Mouse (Mus musculus) myocyte (in vitro differentiated cells): ENCODE data around the gene Itk. TPM values are rescaled to one million over a fixed set of nuclear protein-coding genes. Genes with fewer than 3 reads are reported as not detected.

Experiments used
- H3K27me3 ChIP-seq: one replicate; pipeline ENCODE4 v1.6.1; 2011; ENCODE audit not compliant: control insufficient read depth, insufficient read depth, insufficient read length
- H3K36me3 ChIP-seq: one replicate; pipeline ENCODE4 v1.6.1; 2011; ENCODE audit not compliant: control insufficient read depth, insufficient read depth
- H3K4me2 ChIP-seq: one replicate; pipeline ENCODE4 v1.6.1; 2011; ENCODE audit warnings: low read depth, control low read depth
- H3K4me3 ChIP-seq: one replicate; pipeline ENCODE4 v1.5.1; 2011; ENCODE audit warnings: mild to moderate bottlenecking, control low read depth, moderate library complexity
- H3K79me2 ChIP-seq: one replicate; pipeline ENCODE4 v1.6.1; 2011; ENCODE audit not compliant: control insufficient read depth, insufficient read depth
- H3ac ChIP-seq: one replicate; pipeline ENCODE4 v1.6.1; 2011; ENCODE audit not compliant: control insufficient read depth, insufficient read length
- CEBPB ChIP-seq: IDR thresholded peaks from 2 replicates; pipeline ENCODE4 v1.6.1; 2011; ENCODE audit warnings: mild to moderate bottlenecking, moderate library complexity; ENCODE audit not compliant: poor library complexity, insufficient read depth, severe bottlenecking
- E2F4 ChIP-seq: IDR thresholded peaks from one replicate; pipeline ENCODE4 v1.6.1; 2011; ENCODE audit warnings: mild to moderate bottlenecking, control low read depth, moderate library complexity; ENCODE audit not compliant: insufficient read depth
- MAX ChIP-seq: IDR thresholded peaks from one replicate; pipeline ENCODE4 v1.6.1; 2011; ENCODE audit warnings: low read depth, mild to moderate bottlenecking, control low read depth
- MYOD1 ChIP-seq, 3 experiments: IDR thresholded peaks; one replicate each; pipeline ENCODE4 v1.6.1; 2011; ENCODE audit warnings: control low read depth in 2 of 3, low read depth in 2 of 3, mild to moderate bottlenecking in 2 of 3, moderate library complexity in 1 of 3; ENCODE audit not compliant: insufficient read length in 2 of 3, control insufficient read depth in 1 of 3
- MYOG ChIP-seq, 3 experiments: IDR thresholded peaks; one replicate each; pipeline ENCODE4 v1.6.1; 2011; ENCODE audit warnings: control low read depth in 2 of 3, low read depth in 2 of 3, mild to moderate bottlenecking in 2 of 3; ENCODE audit not compliant: insufficient read length in 2 of 3, control insufficient read depth in 1 of 3, insufficient read depth in 1 of 3
- POLR2A ChIP-seq: IDR thresholded peaks from one replicate; pipeline ENCODE4 v1.6.1; 2011; ENCODE audit warnings: low read depth, mild to moderate bottlenecking, control low read depth, moderate library complexity; ENCODE audit not compliant: insufficient read length
- POLR2AphosphoS2 ChIP-seq: IDR thresholded peaks from one replicate; pipeline ENCODE4 v1.6.1; 2011; ENCODE audit warnings: low read depth, control low read depth; ENCODE audit not compliant: insufficient read length
- REST ChIP-seq: IDR thresholded peaks from one replicate; pipeline ENCODE4 v1.6.1; 2011; ENCODE audit warnings: mild to moderate bottlenecking, control low read depth, moderate library complexity; ENCODE audit not compliant: insufficient read depth, insufficient read length
- SRF ChIP-seq: IDR thresholded peaks from one replicate; pipeline ENCODE4 v1.6.1; 2011; ENCODE audit warnings: low read depth; ENCODE audit not compliant: control insufficient read depth, insufficient read length
- TCF12 ChIP-seq: IDR thresholded peaks from one replicate; pipeline ENCODE4 v1.6.1; 2011; ENCODE audit warnings: mild to moderate bottlenecking, control low read depth; ENCODE audit not compliant: poor library complexity, insufficient read depth, severe bottlenecking
- TCF3 ChIP-seq: IDR thresholded peaks from one replicate; pipeline ENCODE4 v1.6.1; 2011; ENCODE audit warnings: low read depth, control low read depth; ENCODE audit not compliant: insufficient read length
- USF1 ChIP-seq: IDR thresholded peaks from one replicate; pipeline ENCODE4 v1.6.1; 2011; ENCODE audit warnings: low read depth, mild to moderate bottlenecking, control low read depth, moderate library complexity
- polyA plus RNA-seq: library from polyadenylated mRNA; unstranded; fragments of >200 nt; fragmentation: generic; extraction: Trizol; gene quantifications from one replicate; pipeline ENCODE4 v1.2.1, GENCODE M21; 2012; ENCODE audit warnings: missing spikeins

The Itk gene
- polyA plus RNA-seq, 1 experiment: 0.01 TPM

DNA sequence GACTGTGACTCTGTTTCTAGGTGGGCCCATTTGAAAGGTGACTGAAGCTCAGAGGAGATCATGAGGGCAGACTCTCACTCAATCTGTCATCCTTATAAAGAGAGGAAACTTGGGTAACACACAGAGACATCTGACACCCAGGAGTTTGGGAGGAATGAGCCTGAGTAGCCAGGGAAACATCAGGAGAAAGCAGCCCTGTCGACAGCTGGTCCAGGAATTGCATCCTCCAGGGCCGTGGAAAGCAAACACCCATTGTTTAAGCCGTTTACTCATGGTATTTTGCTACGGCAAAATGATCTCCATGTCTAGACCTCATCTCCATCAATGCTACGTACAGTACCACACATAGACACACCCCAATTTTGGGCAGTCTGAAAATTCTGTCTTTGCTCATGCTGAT, 101.2 kb downstream of the Itk start:
- TF ChIP-seq TCF12: no peak
- peak in 1 of 3 experiments; percentile 4 for TF ChIP-seq MYOG (IDR thresholded peaks at IDR 0.05; ENCODE audit: control insufficient read depth in 1 of 3, insufficient read depth in 1 of 3, insufficient read length in 2 of 3, low read depth in 2 of 3)
- Histone ChIP-seq H3K4me3 (no peak overlapping the region), H3K36me3 (no peaks in the 10 kb centered on the region), H3K4me2 (no peak overlapping the region), H3K27me3 (no peaks in the 10 kb centered on the region), H3K79me2 (no peaks in the 10 kb centered on the region), H3ac (no peak overlapping the region)

GRCm38 (mm10) chr11:46286803-46287202, 102.5 kb downstream of the Itk start:
- H3K27me3 ChIP-seq: no peaks in the 10 kb centered on the region
- H3K4me2 ChIP-seq: no peak overlapping the region
- H3K36me3 ChIP-seq: no peaks in the 10 kb centered on the region
- H3K4me3 ChIP-seq: no peak overlapping the region
- H3K79me2 ChIP-seq: no peaks in the 10 kb centered on the region
- no peak overlapping the region for H3ac ChIP-seq
- TF ChIP-seq USF1 (no peak), MAX (no peak), TCF3 (no peak), MYOG (IDR thresholded peaks at IDR 0.05; ENCODE audit: control insufficient read depth in 1 of 3, insufficient read depth in 1 of 3, insufficient read length in 2 of 3, low read depth in 2 of 3) (no peak), TCF12 (no peak), E2F4 (no peak), MYOD1 (IDR thresholded peaks at IDR 0.05; ENCODE audit: control insufficient read depth in 1 of 3, insufficient read length in 2 of 3, low read depth in 2 of 3) (no peak), POLR2AphosphoS2 (no peak), REST (no peak), SRF (no peak), CEBPB (no peak), POLR2A (no peak)

- TF ChIP-seq MYOD1 (IDR thresholded peaks at IDR 0.05; ENCODE audit: control insufficient read depth in 1 of 3, insufficient read length in 2 of 3, low read depth in 2 of 3) (peak in 1 of 3 experiments; percentile 59), TCF12 (no peak)
- Histone ChIP-seq H3ac (no peak overlapping the region), H3K4me3 (no peak overlapping the region), H3K4me2 (no peak overlapping the region), H3K79me2 (no peaks in the 10 kb centered on the region), H3K36me3 (no peaks in the 10 kb centered on the region), H3K27me3 (no peaks in the 10 kb centered on the region)
Measured at GRCm38 (mm10) chr11:46283800-46284199, 105.5 kb downstream of the Itk start.

GRCm38 (mm10) chr11:46282612-46283011, 106.7 kb downstream of the Itk start:
- H3K4me3 ChIP-seq: no peak overlapping the region
- TF ChIP-seq TCF12 (no peak), MAX (no peak), TCF3 (no peak), MYOD1 (IDR thresholded peaks at IDR 0.05; ENCODE audit: control insufficient read depth in 1 of 3, insufficient read length in 2 of 3, low read depth in 2 of 3) (no peak), POLR2A (no peak), E2F4 (no peak), REST (no peak), USF1 (no peak), SRF (no peak), CEBPB (no peak), POLR2AphosphoS2 (no peak), MYOG (IDR thresholded peaks at IDR 0.05; ENCODE audit: control insufficient read depth in 1 of 3, insufficient read depth in 1 of 3, insufficient read length in 2 of 3, low read depth in 2 of 3) (no peak)
- no peaks in the 10 kb centered on the region for H3K79me2 ChIP-seq
- H3K27me3 ChIP-seq: no peaks in the 10 kb centered on the region
- no peak overlapping the region for H3K4me2 ChIP-seq
- no peak overlapping the region for H3ac ChIP-seq
- H3K36me3 ChIP-seq: no peaks in the 10 kb centered on the region

DNA sequence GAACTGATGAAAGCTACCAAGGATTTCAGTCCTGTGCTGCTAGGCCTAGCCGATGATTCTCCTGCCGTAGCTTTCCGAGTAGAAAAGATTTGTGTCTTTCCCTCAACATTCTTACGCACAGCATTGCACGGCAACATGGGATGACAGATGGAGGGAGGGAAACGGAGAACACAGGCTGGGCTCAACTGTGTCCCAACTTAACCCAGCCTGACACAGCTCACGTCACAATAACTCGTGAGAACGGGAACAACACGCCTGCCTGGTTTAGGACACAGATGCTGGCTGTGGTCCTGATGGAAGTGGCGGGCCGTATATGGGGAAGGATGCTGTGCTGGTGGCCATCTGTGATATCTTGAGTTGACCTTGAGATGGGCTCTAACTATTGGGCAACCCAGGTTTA, 110.6 kb downstream of the Itk start:
- TF ChIP-seq MYOG (IDR thresholded peaks at IDR 0.05; ENCODE audit: control insufficient read depth in 1 of 3, insufficient read depth in 1 of 3, insufficient read length in 2 of 3, low read depth in 2 of 3): no peak
- TF ChIP-seq MYOD1 (IDR thresholded peaks at IDR 0.05; ENCODE audit: control insufficient read depth in 1 of 3, insufficient read length in 2 of 3, low read depth in 2 of 3): no peak
- no peak for TF ChIP-seq TCF3
- no peak for TF ChIP-seq SRF
- no peak for TF ChIP-seq USF1
- TF ChIP-seq TCF12: no peak
- TF ChIP-seq E2F4: no peak
- no peak overlapping the region for H3K4me3 ChIP-seq
- no peaks in the 10 kb centered on the region for H3K36me3 ChIP-seq
- no peaks in the 10 kb centered on the region for H3K27me3 ChIP-seq
- H3K79me2 ChIP-seq: no peaks in the 10 kb centered on the region
- H3K4me2 ChIP-seq: no peak overlapping the region
- H3ac ChIP-seq: no peak overlapping the region

- TF ChIP-seq TCF3: no peak
- TF ChIP-seq MYOG (IDR thresholded peaks at IDR 0.05; ENCODE audit: control insufficient read depth in 1 of 3, insufficient read depth in 1 of 3, insufficient read length in 2 of 3, low read depth in 2 of 3): peak in 2 of 3 experiments; percentile 71 to 95
- peak; percentile 81 for TF ChIP-seq TCF12
- TF ChIP-seq USF1: no peak
- no peak for TF ChIP-seq MAX
- TF ChIP-seq POLR2A: no peak
- no peak for TF ChIP-seq REST
- no peak for TF ChIP-seq SRF
- TF ChIP-seq E2F4: no peak
- TF ChIP-seq MYOD1 (IDR thresholded peaks at IDR 0.05; ENCODE audit: control insufficient read depth in 1 of 3, insufficient read length in 2 of 3, low read depth in 2 of 3): peak; percentile 13 to 81 (median 33)
- no peak for TF ChIP-seq CEBPB
- TF ChIP-seq POLR2AphosphoS2: no peak
- Histone ChIP-seq H3K36me3 (no peaks in the 10 kb centered on the region), H3K4me2 (no peak overlapping the region)
Measured at GRCm38 (mm10) chr11:46278140-46278539, 111.2 kb downstream of the Itk start.

More at GRCm38 (mm10) chr11:46278140-46278539, 111.2 kb downstream of the Itk start:
- H3K4me3 ChIP-seq: no peak overlapping the region
- H3K79me2 ChIP-seq: no peaks in the 10 kb centered on the region
- H3K27me3 ChIP-seq: no peaks in the 10 kb centered on the region
- no peak overlapping the region for H3ac ChIP-seq
